Mouse (Mus musculus) brain, embryonic 14.5 days (tissue): ENCODE data around the gene Ddx60.

Experiments
- CTCF ChIP-seq: fragments of 200-500 bp; IDR thresholded peaks from 2 replicates; pipeline ENCODE4 v1.5.1; 2012; ENCODE audit warnings: inconsistent platforms, mild to moderate bottlenecking, moderate library complexity, borderline replicate concordance; ENCODE audit not compliant: insufficient read depth, insufficient read length; ENCODE audit errors: extremely low read depth
- POLR2A ChIP-seq: fragments of 200-500 bp; IDR thresholded peaks from 2 replicates; pipeline ENCODE4 v1.6.1; 2012; ENCODE audit warnings: mild to moderate bottlenecking, inconsistent platforms, borderline replicate concordance; ENCODE audit not compliant: poor library complexity, insufficient read depth, insufficient read length, severe bottlenecking; ENCODE audit errors: extremely low read depth

GRCm38 (mm10) chr8:61989464-61989863 lies 61.6 kb downstream of the Ddx60 start:
- TF ChIP-seq CTCF: no peak
- no peak for TF ChIP-seq POLR2A
